Mouse (Mus musculus) lung, embryonic 14.5 days (tissue): ENCODE data around the gene Tmem192. TPM values are rescaled to one million over a fixed set of nuclear protein-coding genes. Genes with fewer than 3 reads are reported as not detected.
A peak's percentile ranks its signal among the peaks of the same experiment; 100 is the strongest.
"Not testable (repeated sequence)": the region's sequence is repeated elsewhere in the genome, so short reads cannot be mapped to it uniquely, and the experiment has no call there.

ENCODE experiments used
- ATAC-seq: fragments of 200-750 bp; cut with Nextera tagmentation; 2 replicates; pipeline ENCODE4 v1.8.0; 2017; ENCODE audit warnings: mild to moderate bottlenecking, moderate TSS enrichment, moderate library complexity; ENCODE audit not compliant: insufficient read depth
- DNase-seq: peaks from one replicate; pipeline ENCODE4 v3.0.0-alpha.2; 2015
- H3K27ac ChIP-seq: fragments of 300-500 bp; sonication (generic); 2 replicates; pipeline ENCODE4 v1.5.1; 2014; ENCODE audit warnings: low read depth, mild to moderate bottlenecking, moderate library complexity
- H3K27me3 ChIP-seq: fragments of 300-500 bp; sonication (generic); 2 replicates; pipeline ENCODE4 v1.6.1; 2014; ENCODE audit warnings: low read length, control low read depth; ENCODE audit not compliant: insufficient read depth
- H3K36me3 ChIP-seq: fragments of 300-500 bp; sonication (generic); 2 replicates; pipeline ENCODE4 v1.6.1; 2014; ENCODE audit warnings: control low read depth; ENCODE audit not compliant: insufficient read depth
- H3K4me1 ChIP-seq: fragments of 300-500 bp; sonication (generic); 2 replicates; pipeline ENCODE4 v1.6.1; 2014; ENCODE audit warnings: antibody characterized with exemption, control low read depth; ENCODE audit not compliant: insufficient read depth
- H3K4me2 ChIP-seq: fragments of 300-500 bp; sonication (generic); 2 replicates; pipeline ENCODE4 v1.6.1; 2014; ENCODE audit warnings: mild to moderate bottlenecking
- H3K4me3 ChIP-seq: fragments of 300-500 bp; sonication (generic); 2 replicates; pipeline ENCODE4 v1.5.1; 2014; ENCODE audit warnings: low read depth, low read length
- H3K9ac ChIP-seq: fragments of 300-500 bp; sonication (generic); 2 replicates; pipeline ENCODE4 v1.6.1; 2014
- H3K9me3 ChIP-seq: fragments of 300-500 bp; sonication (generic); 2 replicates; pipeline ENCODE4 v1.6.1; 2016; ENCODE audit warnings: low read depth, low read length, control low read depth
- CTCF ChIP-seq: IDR thresholded peaks from 2 replicates; pipeline ENCODE4 v1.5.1; 2016; ENCODE audit warnings: antibody characterized with exemption, low read depth
- WGBS: fragments of 180-500 bp; shearing (Covaris S2); extraction: QIAGEN DNeasy Blood & Tissue Kit; methylation state at CpG from one replicate; pipeline ENCODE4 v1.1.7; 2014; 5-methylcytosine and 5-hydroxymethylcytosine counted together
- polyA plus RNA-seq: library from polyadenylated mRNA; unstranded; fragments of >200 nt; fragmentation: Nextera tagmentation; extraction: Ambion mirVana; gene quantifications from 2 replicates; pipeline ENCODE4 v1.2.1, GENCODE M21; 2014

The Tmem192 gene
- polyA plus RNA-seq, 1 experiment from 2014 or later = 29.1 TPM

DNA sequence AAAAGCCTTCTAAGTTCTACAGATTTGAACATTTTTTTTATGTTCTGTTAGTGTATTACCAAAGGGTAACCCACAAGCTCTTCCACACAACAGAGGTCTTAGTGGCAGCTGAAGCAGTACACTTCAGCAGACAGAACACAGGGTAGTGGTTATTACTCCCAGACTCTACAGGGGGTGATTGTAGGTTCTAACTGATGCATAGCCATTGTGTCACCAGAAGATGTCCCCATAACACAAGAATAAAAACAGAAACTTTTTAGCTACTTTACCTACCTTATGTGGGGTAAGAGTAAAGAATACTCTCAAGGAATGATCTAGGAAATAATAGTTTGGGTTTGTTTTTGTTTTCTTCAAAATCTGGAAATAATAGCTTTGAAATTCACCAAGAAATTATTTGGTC lies 15.9 kb downstream of the Tmem192 start:
- ATAC-seq = no peak
- no peaks in the 10 kb centered on the region for H3K9me3 ChIP-seq
- H3K9ac ChIP-seq = no peak overlapping the region
- no peaks in the 10 kb centered on the region for H3K4me1 ChIP-seq
- TF ChIP-seq CTCF = peak; percentile 34
- no peaks in the 10 kb centered on the region for H3K27me3 ChIP-seq
- no peak overlapping the region for H3K27ac ChIP-seq
- no peak overlapping the region for H3K4me3 ChIP-seq
- H3K4me2 ChIP-seq = no peak overlapping the region
- peak; percentile 23 for DNase-seq
- H3K36me3 ChIP-seq = peaks cover 11% of the 10 kb centered on the region; the same call in 1 of the 2 replicates

DNA sequence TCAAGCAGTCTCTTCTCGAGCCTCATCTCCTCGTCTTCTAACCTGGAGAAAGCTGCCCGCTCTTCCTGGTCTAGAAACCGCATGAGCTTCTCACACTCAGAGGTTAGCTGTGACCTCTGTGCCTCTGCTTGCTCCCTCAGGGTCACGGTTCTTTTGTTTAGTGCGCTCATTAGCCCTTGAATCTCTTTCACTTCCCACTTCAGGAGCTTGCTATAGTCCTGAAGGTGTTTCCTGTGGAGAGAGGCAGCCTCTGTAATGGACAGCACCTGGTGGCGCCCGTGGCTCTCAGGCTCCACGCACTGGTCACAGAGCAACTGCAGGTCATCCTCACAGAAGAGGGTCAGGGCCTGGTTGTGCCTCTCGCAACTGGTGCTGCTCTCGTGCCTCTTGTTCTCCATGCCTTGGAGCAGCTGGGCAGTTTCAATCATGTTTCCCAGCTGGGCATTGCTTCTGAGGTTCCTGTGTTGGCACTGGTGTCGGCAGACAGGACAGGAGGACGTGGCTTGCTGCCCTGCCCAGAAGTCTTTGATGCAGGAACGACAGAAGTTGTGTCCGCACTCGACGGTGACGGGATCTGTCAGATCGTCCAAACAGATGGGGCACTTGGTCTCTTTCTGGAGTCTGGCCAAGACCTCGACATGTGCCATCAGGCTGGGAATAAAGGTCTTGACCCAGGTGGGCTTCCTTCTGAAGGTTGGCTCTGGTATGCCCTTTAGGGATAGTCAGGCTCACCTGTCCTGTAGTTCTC lies 36.3 kb downstream of the Tmem192 start:
- no peaks in the 10 kb centered on the region for H3K36me3 ChIP-seq
- H3K4me3 ChIP-seq = no peak overlapping the region
- no peaks in the 10 kb centered on the region for H3K4me1 ChIP-seq
- ATAC-seq (no peak), DNase-seq (no peak)
- H3K27ac ChIP-seq = no peak overlapping the region
- 56% methylated on average over 20 of the region's 20 CpGs for WGBS
- no peak for TF ChIP-seq CTCF
- no peaks in the 10 kb centered on the region for H3K9me3 ChIP-seq
- H3K9ac ChIP-seq = no peak overlapping the region
- H3K4me2 ChIP-seq = no peak overlapping the region
- H3K27me3 ChIP-seq = no peaks in the 10 kb centered on the region

DNA sequence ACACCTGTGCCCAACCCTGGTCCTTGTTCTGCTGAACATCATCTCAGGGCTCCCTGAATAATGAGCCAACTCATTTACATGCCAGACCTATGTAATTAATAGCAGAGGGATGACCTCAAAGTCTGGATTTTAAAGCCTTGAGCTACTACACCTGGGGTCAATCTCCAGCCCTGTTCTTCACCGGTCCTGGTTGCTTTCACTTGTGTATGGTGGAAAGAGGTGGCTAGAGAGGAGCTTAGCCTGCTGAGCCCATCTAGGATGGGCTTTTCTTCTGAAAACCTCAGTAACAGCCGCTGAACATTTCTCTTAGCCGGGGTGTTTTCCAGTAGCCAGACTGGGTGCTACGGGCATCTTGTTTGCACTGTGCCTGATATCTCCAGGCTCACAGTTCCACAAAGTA lies 40.7 kb downstream of the Tmem192 start, which contains the start of gene Trim75:
Gene Trim75, minus strand, starts transcription at position 101 of the 400 bp plus-strand sequence.
- Histone ChIP-seq H3K4me3 (no peak within 1 kb of the TSS), H3K27ac (no peak within 1 kb of the TSS), H3K4me2 (no peak within 1 kb of the TSS), H3K9ac (no peak within 1 kb of the TSS), H3K9me3 (no peaks in the 10 kb centered on the region), H3K36me3 (no peaks in the 10 kb centered on the region), H3K4me1 (no peaks in the 10 kb centered on the region), H3K27me3 (no peaks in the 10 kb centered on the region)
- TF ChIP-seq CTCF = no peak
- ATAC-seq (no peak), DNase-seq (no peak)
- 90% methylated on average over 4 of the region's 4 CpGs for WGBS

DNA sequence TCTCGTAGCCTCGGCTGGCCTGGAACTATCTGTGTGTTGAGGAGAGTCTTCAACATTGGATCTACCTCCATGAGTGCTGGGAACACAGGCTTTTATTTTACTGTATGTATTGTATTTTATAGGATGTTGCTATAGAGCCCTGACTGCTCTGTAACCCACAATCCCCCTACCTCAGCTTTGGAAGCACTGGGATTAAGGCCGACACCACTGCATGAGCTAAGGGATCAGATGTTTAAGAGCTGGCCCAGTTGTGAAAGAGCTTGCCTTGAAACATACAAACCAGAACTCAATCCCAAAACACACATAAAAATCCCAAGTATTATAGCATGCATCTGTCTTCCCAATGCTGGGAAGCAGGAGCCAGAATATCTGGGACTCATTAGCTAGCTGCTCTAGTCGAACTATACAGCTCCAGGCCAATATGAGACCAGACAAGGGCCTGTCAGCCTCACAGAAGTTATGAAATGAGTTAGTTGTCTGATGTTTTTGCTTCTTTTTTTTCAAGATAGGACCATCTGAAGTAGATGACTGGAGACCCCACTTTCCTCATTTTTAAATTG lies 51.9 kb downstream of the Tmem192 start:
- Histone ChIP-seq H3K27ac (no peak overlapping the region), H3K9me3 (no peaks in the 10 kb centered on the region), H3K27me3 (no peaks in the 10 kb centered on the region), H3K4me3 (no peak overlapping the region), H3K9ac (no peak overlapping the region), H3K36me3 (no peaks in the 10 kb centered on the region), H3K4me1 (no peaks in the 10 kb centered on the region), H3K4me2 (no peak overlapping the region)
- TF ChIP-seq CTCF = no peak
- DNase-seq (no peak), ATAC-seq (no peak)
- WGBS = 80% methylated on average over 4 of the region's 4 CpGs

DNA sequence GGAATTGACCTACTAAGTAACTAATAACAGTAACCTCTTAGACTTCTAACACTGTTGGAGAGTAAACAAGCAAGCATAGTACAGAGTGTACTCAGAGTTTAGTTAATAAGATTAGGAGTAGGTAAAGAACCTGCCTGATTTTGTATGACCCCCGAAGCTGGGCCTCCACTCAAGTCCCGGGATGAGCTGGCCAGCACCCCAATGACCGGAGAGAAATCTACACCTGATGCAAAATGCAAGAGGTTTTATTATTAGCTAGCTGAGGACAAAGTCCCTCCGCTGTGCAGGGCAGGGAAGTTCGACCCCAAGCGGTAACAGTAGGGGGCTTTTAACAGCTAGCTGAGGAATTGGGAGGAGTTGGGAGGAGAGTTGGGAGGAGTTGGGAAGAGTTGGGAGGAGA lies 60.6 kb downstream of the Tmem192 start:
- 75% methylated on average over 6 of the region's 6 CpGs for WGBS
- H3K27ac ChIP-seq, H3K4me2 ChIP-seq, ATAC-seq, DNase-seq, H3K9ac ChIP-seq, H3K36me3 ChIP-seq, H3K27me3 ChIP-seq, H3K4me3 ChIP-seq, H3K9me3 ChIP-seq, H3K4me1 ChIP-seq: not testable (repeated sequence)

DNA sequence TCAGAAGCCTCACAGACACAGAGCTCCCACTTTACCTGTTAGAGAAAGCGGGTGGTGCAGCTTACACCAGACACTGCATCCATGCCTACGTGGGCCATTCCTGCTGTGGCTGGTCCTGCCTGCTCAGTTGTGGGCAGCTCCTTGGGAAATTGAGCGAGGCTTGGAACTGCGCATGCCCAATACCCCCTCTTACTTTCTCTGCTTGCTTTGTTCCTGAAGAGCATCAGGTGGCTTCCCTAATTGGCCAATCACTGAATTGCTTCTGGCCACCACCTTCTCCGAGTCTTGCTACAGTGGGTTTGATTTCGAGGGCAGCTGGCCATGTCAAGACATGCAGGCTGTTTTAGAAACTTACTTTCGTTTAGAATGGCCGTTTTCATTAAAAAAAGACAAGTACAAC lies 71.4 kb downstream of the Tmem192 start, which contains the start of the genes Trim61 and Trim60:
Gene Trim61, minus strand, starts transcription at position 101 of the 400 bp plus-strand sequence.
Gene Trim60, minus strand, starts transcription at position 162 of the 400 bp plus-strand sequence.
- TF ChIP-seq CTCF = no peak
- ATAC-seq (no peak), DNase-seq (no peak)
- H3K36me3 ChIP-seq = no peaks in the 10 kb centered on the region
- H3K9ac ChIP-seq = no peak within 1 kb of the TSS
- no peaks in the 10 kb centered on the region for H3K27me3 ChIP-seq
- no peaks in the 10 kb centered on the region for H3K4me1 ChIP-seq
- H3K4me3 ChIP-seq = no peak within 1 kb of the TSS
- no peak within 1 kb of the TSS for H3K27ac ChIP-seq
- H3K4me2 ChIP-seq = no peak within 1 kb of the TSS
- 82% methylated on average over 8 of the region's 8 CpGs for WGBS
- no peaks in the 10 kb centered on the region for H3K9me3 ChIP-seq

Other genes starting within 250 kb of the Tmem192 start
- 76.5 and 93.3 TPM in 2 replicates for gene Msmo1, start 213.4 kb upstream of the Tmem192 start, polyA plus RNA-seq
- 15.8 and 16.9 TPM in 2 replicates for gene Klhl2, start 97.2 kb upstream of the Tmem192 start, polyA plus RNA-seq
- not detected in 2 replicates for gene Trim75, start 40.6 kb downstream of the Tmem192 start, polyA plus RNA-seq
- gene Trim61, start 71.3 kb downstream of the Tmem192 start, polyA plus RNA-seq = not detected in 2 replicates
- gene Trim60, start 71.4 kb downstream of the Tmem192 start, polyA plus RNA-seq = not detected in 2 replicates
- gene Apela, start 90.2 kb downstream of the Tmem192 start, polyA plus RNA-seq = 0.95 and 1.1 TPM in 2 replicates
- not detected in 2 replicates for gene Gm10663, start 127.8 kb downstream of the Tmem192 start, polyA plus RNA-seq
- gene BC030870, start 182.4 kb downstream of the Tmem192 start, polyA plus RNA-seq = 1.8 and 2.6 TPM in 2 replicates